Mouse (Mus musculus): ENCODE measurements around the gene Tex22.

Gene Tex22

GRCm38 (mm10) chr12:113101251-113101960, 27.1 kb downstream of the Tex22 start:
- no peak for DNase-seq (ENCODE audit: low spot score in 2 of 2)

- peak; percentile 70 to 85 for DNase-seq (ENCODE audit: low spot score in 2 of 2)
Observed at GRCm38 (mm10) chr12:113102461-113102860, 28.2 kb downstream of the Tex22 start.

- peak in 1 of 2 experiments; percentile 47 for DNase-seq (ENCODE audit: low spot score in 2 of 2)
Observed at GRCm38 (mm10) chr12:113103846-113104451, 29.6 kb downstream of the Tex22 start.

- DNase-seq (ENCODE audit: low spot score in 2 of 2) = no peak
Observed at GRCm38 (mm10) chr12:113106386-113106785, 32.1 kb downstream of the Tex22 start.

- peak in 1 of 2 experiments; percentile 54 for DNase-seq (ENCODE audit: low spot score in 2 of 2)
Observed at GRCm38 (mm10) chr12:113107431-113108124, 33.3 kb downstream of the Tex22 start.

- no peak for DNase-seq (ENCODE audit: low spot score in 2 of 2)
Observed at GRCm38 (mm10) chr12:113108528-113109283, 34.4 kb downstream of the Tex22 start.

- DNase-seq (ENCODE audit: low spot score in 2 of 2) = no peak
Observed at GRCm38 (mm10) chr12:113109801-113110200, 35.5 kb downstream of the Tex22 start.

GRCm38 (mm10) chr12:113114141-113114540, 39.8 kb downstream of the Tex22 start:
- DNase-seq (ENCODE audit: low spot score in 2 of 2) = no peak

- no peak for DNase-seq (ENCODE audit: low spot score in 2 of 2)
Observed at GRCm38 (mm10) chr12:113114856-113115538, 40.7 kb downstream of the Tex22 start.

- peak; percentile 80 to 93 for DNase-seq (ENCODE audit: low spot score in 2 of 2)
Observed at GRCm38 (mm10) chr12:113119516-113120410, 45.5 kb downstream of the Tex22 start.

GRCm38 (mm10) chr12:113124726-113125125, 50.4 kb downstream of the Tex22 start:
- no peak for DNase-seq (ENCODE audit: low spot score in 2 of 2)

GRCm38 (mm10) chr12:113130732-113131131, 56.4 kb downstream of the Tex22 start:
- DNase-seq (ENCODE audit: low spot score in 2 of 2) = no peak

GRCm38 (mm10) chr12:113131601-113132000, 57.3 kb downstream of the Tex22 start:
- no peak for DNase-seq (ENCODE audit: low spot score in 2 of 2)

GRCm38 (mm10) chr12:113132567-113132966, 58.3 kb downstream of the Tex22 start:
- no peak for DNase-seq (ENCODE audit: low spot score in 2 of 2)

GRCm38 (mm10) chr12:113133260-113133659, 59.0 kb downstream of the Tex22 start:
- no peak for DNase-seq (ENCODE audit: low spot score in 2 of 2)

- no peak for DNase-seq (ENCODE audit: low spot score in 2 of 2)
Observed at GRCm38 (mm10) chr12:113133861-113134403, 59.6 kb downstream of the Tex22 start.

GRCm38 (mm10) chr12:113134502-113134901, 60.2 kb downstream of the Tex22 start:
- DNase-seq (ENCODE audit: low spot score in 2 of 2) = no peak

- DNase-seq (ENCODE audit: low spot score in 2 of 2) = no peak
Observed at GRCm38 (mm10) chr12:113135401-113135800, 61.1 kb downstream of the Tex22 start.

GRCm38 (mm10) chr12:113136492-113137020, 62.3 kb downstream of the Tex22 start:
- no peak for DNase-seq (ENCODE audit: low spot score in 2 of 2)

Measured in spleen, postnatal 4 days (tissue).